Mouse (Mus musculus) gonadal fat pad, adult 2 months (tissue): ENCODE data around the gene 1810037I17Rik. TPM values are rescaled to one million over a fixed set of nuclear protein-coding genes. Genes with fewer than 3 reads are reported as not detected.

Experiments used
- DNase-seq: peaks from one replicate; pipeline ENCODE4 v3.0.0-alpha.2; 2012; ENCODE audit warnings: low read depth
- polyA plus RNA-seq: library from polyadenylated mRNA; depleted of rRNA; stranded (reverse); fragments of >200 nt; gene quantifications from 2 replicates; pipeline ENCODE4 v1.2.3, GENCODE M21; 2012; rRNA removed

1810037I17Rik gene
- polyA plus RNA-seq: 67.0 and 84.7 TPM in 2 replicates

DNA sequence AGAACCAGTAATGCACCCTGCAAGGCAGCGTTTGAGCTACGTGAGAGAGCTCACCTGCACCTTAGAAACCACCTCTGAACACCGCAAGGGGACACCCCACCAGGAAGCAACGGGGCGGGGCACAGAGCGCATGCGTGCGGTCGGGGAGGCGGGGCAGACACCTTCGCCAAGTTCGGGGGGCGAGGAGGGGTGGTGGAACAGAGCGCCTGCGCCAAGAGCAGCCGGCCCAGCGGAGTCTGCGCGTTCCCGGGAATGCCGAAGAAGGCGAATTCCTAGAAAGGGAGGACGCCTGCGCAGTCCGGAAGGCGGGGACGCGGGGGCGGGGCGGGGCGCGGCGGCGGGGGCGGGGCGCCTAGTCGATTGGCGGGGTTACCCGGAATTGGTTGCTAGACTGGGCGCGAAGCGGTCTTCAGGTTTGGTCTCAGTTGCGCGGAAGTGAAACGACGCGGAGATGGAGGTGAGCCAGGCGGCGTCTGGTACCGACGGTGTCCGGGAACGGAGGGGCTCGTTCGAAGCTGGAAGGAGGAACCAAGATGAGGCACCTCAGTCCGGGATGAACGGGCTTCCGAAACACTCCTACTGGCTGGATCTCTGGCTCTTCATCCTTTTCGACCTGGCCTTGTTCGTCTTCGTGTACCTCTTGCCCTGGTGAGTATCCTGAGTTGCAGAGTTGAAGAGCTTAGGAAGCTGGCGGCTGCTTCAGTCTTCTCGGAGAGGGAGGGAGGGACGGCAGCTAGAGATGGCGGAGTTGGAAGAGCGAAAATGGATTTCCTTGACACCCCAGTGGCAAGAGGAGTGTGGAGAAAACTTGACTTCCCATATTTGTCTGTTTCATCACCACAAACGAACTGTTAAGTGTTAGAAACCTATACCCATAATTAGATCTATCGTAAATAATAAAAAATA, at the start of gene 1810037I17Rik:
TSS of gene 1810037I17Rik (plus strand) at position 195 of the 906 bp plus-strand sequence.
- no peak for DNase-seq

DNA sequence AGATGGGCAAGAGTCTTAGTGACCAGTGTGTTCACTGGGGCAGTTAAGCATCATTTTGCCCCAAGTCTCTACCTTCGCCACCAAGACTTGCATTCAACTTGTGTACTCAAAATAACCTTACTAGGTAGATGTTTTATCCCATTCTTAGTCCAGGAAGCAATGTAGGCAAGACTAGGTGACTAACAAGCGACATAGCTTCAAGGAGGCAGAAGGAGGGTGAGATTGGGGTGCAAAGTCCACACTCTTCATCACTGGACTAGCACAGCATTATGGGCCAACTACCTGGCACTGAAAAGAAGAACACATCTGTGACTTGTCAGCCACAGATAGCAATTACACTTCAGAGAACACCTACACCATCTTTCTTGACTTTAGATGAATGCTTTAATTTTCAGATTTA, 47.1 kb upstream of the 1810037I17Rik start:
- DNase-seq: no peak

DNA sequence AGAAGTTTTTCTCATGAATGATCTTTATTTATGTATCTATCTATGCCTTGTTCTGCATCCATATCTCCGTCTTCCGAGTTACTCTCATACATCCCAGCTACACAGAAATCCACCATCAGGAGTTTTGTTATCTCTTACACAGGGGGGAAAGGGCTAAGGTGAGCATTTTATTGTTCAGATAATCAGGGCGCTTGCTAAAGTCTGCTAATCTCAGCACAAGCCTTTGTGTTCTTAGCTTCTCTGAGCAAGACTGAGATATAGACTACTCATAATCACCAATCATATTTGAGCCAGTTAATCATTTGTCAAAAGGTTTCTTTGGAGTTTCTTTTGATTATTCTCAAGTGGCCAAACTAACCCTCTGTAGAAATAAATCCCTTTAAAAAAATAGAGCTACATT, 46.5 kb upstream of the 1810037I17Rik start:
- DNase-seq: no peak

DNA sequence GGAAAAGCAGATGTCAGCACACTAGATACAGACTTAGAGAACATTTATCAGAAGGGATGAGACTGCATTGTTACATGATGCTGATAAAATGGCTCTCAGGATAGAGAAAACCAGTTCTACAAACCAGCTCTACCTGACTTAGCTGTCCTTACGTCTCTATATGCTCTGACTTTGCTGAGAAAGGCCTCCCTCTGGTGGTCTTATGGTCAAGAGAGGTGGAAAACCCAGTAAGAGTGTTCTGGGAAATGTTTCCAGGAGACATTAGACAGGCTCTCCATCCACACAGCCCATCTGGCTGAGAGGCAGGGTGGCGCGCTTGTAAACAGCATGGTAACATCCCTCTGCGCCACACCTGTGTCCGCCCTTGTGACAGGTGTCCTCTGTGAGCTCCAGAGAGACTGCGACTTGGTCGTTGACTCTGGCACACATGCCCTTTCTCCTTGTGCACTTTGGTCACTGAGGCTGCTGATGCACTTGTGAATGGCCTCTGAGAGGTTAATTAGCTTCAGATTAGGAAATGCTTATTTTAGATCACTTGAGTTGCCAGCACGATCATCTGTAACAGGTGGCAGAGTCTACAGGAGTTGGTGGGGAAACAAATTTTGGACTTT, 45.2 kb upstream of the 1810037I17Rik start:
- DNase-seq: no peak

DNA sequence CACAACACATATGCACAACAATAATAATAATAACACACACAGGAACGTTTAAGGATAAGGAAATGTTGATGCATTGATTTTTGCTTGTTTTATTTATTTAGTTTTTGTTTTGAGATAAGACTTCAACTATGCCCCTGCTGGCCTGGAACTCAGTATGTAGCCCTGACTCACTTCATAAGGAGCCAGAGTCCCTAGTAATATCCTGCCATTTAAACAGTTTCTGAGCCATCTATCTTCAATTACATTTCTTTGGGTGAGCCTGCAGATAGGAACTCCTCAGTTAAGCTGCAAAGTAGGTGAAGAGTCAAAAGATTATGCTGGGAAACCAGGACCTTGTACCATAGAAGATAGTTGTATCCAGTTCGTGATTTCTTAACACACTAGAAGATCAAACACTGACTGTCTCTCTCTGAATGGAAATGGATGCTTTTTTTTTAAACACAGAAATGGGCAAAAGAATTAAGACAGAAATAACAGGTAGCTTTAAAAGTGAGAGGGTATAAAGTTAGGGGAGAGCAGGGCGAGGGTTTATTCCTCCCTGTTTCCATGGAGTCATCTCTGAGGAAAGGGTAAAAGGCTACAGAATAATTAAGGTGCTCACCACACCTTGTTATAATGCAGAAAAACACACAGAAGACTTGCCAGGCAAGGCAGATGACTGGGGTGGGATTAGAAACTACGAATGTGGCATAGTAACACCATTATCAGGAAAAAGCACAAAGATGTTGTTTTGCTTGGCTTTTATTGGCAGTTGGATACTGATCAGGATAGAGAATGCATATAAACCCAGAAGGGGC, 36.3 kb upstream of the 1810037I17Rik start:
- DNase-seq: no peak

DNA sequence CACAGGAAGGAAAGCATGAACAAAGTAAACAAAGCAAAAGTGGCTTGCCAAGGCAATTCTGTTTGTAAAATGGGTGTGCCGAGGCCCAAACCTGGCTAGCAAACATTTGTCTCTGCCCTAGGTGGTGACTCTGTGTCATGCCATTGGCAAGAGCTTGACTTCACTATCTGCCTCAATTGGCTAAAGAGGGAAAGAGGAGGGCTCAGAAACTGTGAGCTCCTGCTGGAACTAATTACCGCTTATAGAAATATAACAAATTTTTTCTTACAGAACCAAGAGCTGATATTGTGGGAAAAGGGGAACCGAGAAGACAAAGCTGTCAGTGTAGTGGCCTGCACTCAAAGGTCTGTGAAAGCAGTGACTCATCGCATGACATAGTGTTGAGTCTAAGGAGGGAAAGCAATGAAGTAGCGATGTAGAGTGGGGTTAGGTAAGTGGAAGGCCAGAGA, 35.6 kb upstream of the 1810037I17Rik start:
- DNase-seq: no peak

DNA sequence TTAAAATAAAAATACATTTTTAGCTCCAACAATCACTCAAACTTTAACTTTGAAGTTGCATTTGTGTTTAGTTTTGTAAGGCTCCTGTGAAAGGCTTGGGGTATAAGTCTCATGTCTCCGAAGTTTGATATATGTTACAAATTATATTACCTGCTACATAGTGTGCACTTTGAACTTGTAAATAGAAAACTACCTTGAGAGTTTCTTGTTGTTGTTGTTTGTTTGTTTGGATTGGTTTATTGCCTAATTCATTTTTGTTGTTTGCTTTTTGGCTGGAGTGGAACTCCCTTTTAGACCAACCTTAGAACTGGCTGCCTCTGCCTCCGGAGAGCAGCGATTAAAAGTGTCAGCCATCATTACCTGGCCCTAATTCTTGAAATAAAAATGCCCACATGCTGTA, 29.2 kb upstream of the 1810037I17Rik start, which contains the start of gene Fabp2:
TSS of gene Fabp2 (plus strand) at position 301 of the 400 bp plus-strand sequence.
- DNase-seq: no peak

DNA sequence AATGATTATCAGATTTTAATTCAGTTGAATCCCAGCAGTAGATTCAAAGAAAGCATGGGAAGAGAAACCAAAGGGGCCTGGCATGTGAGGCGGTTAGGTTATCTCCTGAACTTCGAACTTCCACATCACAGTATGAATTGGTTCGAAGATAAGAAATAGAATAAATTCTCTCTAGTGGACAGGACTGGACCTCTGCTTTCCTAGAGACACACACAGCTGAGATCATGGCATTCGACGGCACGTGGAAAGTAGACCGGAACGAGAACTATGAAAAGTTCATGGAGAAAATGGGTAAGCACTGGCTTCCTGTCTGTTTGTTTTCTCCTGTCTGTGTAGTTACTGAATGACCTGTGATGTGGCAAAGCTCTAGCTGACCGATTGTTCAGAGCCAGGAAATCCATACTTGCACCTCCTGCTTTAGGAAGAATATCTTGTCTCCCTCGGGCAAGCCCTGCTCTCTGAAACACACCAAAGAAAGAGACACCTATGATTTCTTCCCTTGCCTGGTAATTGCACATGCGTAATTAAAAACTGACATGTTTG, 28.7 kb upstream of the 1810037I17Rik start:
- no peak for DNase-seq

DNA sequence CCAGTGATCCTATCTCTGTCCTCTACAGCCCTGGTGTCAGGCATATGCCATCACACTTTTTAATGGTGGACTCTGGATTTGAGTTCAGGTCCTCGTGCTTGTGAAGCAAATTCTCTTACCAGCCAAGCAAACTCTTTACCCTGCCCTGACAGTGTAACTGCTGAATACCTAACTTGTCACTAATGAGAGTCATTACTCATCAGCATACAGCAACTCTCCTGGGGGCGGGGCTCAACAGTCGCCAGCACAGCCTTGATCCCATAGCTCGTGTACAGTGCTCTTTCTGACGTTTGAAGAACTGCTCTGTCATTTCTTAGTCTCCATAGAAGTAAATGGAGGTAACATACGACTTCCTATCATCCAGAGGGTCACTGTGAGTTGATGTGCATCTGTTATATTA, 25.7 kb upstream of the 1810037I17Rik start:
- DNase-seq: no peak

DNA sequence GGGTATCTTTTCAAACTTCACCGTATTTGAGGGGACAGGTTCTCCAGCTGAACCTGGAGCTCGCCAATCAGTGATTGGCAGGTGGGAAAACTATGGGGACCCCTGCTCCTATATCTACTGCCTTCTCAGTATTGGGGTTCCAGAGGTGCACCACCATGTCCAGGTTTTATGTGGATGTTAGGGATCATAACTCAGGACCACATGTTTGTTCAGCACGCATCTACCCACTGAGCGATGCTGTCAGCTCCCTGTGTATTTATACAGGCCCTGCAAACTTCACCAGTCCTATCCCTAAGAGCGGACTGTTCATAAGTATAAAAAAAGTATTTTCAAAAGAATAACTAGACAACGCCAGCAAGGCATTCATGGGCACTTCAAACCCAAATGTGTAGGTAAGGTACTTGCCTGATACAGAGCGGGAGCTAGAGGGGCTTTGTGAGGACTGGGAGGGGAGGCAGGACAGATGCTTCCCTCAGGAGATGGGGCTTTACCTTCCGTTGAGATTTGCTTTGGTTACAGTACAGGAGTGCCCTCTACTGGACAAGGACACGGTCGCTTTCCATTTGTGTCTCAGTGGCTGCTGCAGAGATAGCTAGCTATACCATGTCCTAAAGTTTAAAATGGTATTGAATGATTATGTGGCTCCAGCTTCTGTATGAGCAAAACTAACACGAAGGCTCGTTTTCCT, 20.1 kb upstream of the 1810037I17Rik start:
- no peak for DNase-seq

DNA sequence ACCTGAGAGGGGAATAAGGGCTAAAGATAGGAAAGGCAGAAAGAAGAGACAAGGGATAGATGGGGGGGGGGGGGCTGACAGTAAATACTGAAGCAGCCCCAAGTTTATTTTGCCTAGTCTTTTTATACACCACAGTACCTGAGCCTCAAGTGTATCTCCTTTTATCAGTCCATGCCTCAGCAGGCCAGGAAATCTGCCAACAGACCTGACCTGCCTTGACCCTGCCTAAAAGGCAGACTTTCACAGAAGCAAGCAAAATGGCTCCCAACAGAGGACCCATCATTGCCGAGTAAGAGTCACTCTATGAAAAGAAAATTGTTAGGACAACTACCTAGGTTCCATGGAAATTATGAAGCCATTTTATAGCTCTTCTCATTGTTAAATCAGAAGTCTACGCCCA, 16.2 kb upstream of the 1810037I17Rik start:
- no peak for DNase-seq

DNA sequence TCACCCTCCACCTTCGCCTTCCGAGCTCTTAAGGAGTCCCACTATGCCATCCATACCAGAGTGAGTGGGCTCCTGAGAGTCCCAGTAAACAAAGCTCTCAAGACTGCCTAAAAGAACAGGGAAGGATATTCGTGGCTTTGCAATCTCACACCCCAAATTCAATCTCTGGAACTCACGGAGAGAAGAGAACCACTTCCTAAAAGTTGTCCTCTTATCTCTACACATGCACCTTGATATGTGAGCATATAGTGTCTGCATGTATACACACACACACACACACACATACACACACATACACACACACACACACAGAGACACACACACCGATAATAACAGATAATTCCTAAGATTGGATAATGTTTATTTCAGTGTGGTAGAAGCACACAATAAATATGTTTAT, 8.5 kb upstream of the 1810037I17Rik start:
- DNase-seq: no peak

DNA sequence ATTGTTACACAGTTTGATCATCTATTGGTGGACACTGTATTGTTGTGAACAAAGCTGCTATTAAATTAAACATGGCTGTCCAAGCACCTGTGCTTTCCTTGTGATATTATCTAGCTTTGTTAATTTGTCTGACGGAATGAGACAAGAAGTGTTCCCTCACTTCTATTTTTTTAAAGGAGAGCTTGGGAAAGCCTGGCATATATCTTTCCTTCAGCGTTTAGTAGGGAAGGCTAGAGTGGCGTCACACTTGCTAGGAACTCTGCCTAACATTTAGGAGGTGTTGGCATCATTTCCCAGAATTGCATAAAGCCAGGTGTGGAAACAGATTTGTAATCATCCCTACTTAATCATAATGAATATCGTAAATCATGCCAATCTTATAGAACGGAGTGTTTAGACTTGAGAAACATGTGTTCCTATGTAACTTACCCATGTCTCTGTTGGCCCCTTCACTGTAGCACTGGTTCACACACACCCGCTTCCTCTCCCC, 7.8 kb upstream of the 1810037I17Rik start:
- peak; percentile 95 for DNase-seq

DNA sequence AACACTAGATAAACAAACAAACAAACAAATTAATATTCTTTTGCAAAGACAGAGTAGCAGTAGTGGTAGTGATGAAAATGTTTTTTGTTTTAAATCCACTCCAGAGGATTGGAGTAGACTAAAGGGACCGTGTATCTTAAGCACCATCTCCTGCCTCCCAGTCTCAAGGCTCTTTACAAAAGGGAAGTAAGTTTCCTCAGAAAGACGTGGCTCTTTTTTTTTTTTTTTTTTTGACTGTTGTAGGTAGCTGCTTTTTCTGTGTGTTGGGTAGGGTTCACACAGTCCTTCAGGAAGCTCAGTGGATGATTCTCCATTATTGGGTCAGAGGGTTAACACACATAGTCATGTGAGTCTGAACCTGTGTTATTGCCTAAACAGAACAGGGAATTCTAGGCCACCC, 5.3 kb upstream of the 1810037I17Rik start:
- no peak for DNase-seq

DNA sequence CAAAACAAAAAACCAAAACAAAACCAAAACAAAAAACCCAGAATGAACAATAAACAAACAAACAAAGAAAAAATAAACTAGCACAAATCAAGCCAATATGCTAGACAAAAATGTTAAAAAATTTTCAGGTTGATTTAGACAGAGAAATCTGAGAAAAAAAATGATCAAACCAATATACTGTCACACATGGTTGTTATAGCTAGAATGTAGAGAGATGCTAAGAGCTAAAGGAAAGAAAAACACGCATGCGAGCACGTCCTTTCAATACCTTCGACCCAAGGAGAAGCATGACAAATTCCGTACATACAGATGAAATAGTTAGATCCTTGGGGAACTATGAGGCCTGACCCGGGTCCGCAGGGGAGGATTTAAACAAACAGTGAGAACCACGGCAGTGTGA, 4.7 kb upstream of the 1810037I17Rik start, which contains the start of gene Gm10959:
TSS of gene Gm10959 (minus strand) at position 101 of the 400 bp plus-strand sequence.
- DNase-seq: no peak

DNA sequence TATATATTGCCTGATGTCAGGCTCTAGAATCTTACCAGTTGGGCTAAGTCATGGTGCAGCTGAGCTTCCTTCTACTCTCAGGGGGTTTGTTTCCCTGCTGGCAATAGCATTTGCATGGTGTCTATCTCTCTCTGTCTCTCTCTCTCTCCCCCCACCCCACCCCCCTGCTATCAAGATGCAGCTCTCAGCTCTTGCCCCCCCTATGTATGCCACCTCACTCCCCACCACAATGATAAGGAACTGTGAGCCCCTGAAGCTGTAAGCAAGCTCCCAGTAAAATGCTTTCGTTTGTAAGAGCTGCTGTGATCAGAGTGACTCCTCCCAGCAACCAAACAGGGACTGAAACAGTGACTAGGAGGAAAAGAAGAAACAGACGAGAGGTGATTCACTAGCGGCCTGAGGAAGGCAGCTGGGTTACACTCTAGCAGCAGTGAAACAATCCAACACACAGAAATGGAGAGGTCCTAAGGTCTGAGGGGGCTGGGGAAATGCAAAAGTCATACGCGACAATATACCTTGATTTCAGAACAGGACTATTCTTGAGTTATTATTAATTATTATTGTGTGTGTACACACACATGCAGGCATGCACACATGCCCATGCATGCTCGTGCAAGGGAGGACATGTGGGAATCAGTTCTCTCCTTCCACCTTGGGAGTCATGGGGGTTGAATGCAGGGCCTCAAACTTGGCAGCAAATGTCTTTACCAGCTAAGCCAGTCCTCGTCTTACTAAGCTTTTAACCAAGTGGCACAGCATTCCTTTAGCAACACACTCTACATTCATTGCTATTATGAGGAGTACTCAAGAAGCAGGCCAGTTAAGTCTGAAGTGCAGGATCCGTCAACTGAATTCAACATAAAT, 3.2 kb upstream of the 1810037I17Rik start:
- DNase-seq: no peak

DNA sequence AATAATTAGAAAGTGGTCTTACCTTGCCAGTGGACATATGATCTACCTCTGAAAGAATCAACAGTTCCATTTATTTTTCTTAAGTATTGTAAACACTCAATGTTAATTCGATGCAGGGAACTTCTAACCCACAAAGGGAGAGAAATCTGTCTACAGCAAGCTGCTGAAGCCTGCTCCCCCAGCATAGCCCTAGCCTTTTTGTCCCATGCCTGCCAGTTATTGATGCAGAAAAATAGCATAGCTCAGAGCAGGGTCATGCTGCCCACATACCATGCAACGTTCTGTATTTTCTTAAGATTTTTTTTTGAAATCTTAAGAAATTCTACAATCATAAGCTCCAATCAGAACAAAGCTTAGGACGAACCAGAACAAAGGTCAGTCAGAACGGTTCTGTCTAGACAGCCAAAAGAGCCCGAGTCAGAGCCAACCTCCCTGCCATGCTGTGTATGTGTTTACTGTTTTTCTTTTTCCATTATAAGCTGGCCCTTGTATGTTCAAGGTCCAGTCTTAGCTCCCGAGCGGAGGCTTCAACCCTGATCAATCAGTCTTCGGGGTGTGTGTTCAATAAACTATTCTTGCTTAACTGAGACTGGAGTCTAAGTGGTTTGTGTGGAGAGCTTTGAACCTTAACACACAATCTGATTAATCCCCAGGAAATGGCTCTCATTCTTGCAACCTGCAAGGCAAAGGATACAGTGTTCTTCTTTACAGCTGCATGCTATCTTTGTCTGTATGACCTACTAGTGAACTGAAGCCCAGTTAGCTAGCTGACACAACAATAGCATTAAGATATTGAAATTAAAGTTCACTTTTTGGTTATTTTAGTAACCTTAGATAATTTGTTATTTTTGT, 2.1 kb upstream of the 1810037I17Rik start:
- DNase-seq: peak; percentile 77

DNA sequence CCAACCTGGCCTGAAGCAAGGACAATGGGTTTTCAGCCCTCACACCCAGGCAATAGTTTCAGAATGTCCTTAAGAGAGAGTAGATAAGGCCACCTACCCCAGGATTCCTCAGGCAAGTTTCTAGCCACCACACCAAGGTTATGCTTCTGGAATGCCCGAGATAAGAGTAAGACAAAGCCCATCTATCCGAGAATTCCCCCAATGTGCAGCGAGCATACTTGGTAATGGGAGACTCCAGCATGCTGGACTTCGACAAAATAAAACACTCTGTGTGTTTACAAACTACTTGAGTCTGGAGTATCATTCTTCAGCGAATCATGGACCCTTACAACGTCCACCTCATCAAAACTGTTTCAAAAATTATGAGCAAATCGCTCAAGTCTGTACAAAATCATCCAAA, 856 bp upstream of the 1810037I17Rik start:
- DNase-seq: no peak

DNA sequence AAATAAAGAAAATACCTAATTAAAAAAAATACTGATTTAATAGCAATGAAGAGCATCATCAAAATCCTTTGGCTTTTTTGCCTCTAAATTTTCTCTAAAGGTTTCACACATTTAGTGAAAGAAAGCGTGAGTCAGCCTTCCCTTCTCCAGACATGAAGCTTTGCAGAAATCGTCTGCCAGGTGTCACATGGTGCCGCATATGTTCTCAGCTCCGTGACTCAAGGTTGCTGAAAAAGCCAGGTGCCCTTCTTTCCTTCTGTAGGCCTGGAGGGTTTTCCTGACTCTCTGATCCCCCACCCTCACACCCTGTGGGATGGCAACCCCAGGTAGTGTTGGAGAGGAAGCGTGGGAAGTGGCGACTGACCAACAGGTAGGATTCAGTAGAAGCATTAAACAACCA, 5.7 kb downstream of the 1810037I17Rik start:
- no peak for DNase-seq
